Mouse (Mus musculus) embryo, embryonic 10 days (tissue): ENCODE data around the gene Ulk4.
A peak's percentile ranks its signal among the peaks of the same experiment; 100 is the strongest.

ENCODE experiments used
- DNase-seq: peaks from one replicate; pipeline ENCODE4 v3.0.0-alpha.2; 2015; ENCODE audit warnings: low spot score

Ulk4 gene

GRCm38 (mm10) chr9:121192601-121193370 lies 84.2 kb downstream of the Ulk4 start:
- DNase-seq, result no peak

GRCm38 (mm10) chr9:121187811-121188210 lies 89.2 kb downstream of the Ulk4 start:
- no peak for DNase-seq

- peak; percentile 3 for DNase-seq
These were observed 91.2 kb downstream of the Ulk4 start for GRCm38 (mm10) chr9:121185796-121186195.

- DNase-seq, result no peak
These were observed 100.6 kb downstream of the Ulk4 start for GRCm38 (mm10) chr9:121176350-121176749.

GRCm38 (mm10) chr9:121175201-121175600 lies 101.8 kb downstream of the Ulk4 start:
- DNase-seq, result no peak

- no peak for DNase-seq
These were observed 104.9 kb downstream of the Ulk4 start for GRCm38 (mm10) chr9:121172123-121172522.

GRCm38 (mm10) chr9:121171609-121172008 lies 105.4 kb downstream of the Ulk4 start:
- DNase-seq, result no peak

GRCm38 (mm10) chr9:121164607-121165006 lies 112.4 kb downstream of the Ulk4 start:
- no peak for DNase-seq

- peak; percentile 40 for DNase-seq
These were observed 114.2 kb downstream of the Ulk4 start for GRCm38 (mm10) chr9:121162789-121163188.

- no peak for DNase-seq
These were observed 115.0 kb downstream of the Ulk4 start for GRCm38 (mm10) chr9:121161818-121162565.

- no peak for DNase-seq
These were observed 120.7 kb downstream of the Ulk4 start for GRCm38 (mm10) chr9:121156253-121156831.

GRCm38 (mm10) chr9:121153276-121153675 lies 123.7 kb downstream of the Ulk4 start:
- DNase-seq, result no peak

- DNase-seq, result no peak
These were observed 128.4 kb downstream of the Ulk4 start for GRCm38 (mm10) chr9:121148602-121149001.

- no peak for DNase-seq
These were observed 133.8 kb downstream of the Ulk4 start for GRCm38 (mm10) chr9:121143208-121143607.

- DNase-seq, result no peak
These were observed 144.4 kb downstream of the Ulk4 start for GRCm38 (mm10) chr9:121132549-121132948.

- no peak for DNase-seq
These were observed 147.5 kb downstream of the Ulk4 start for GRCm38 (mm10) chr9:121129533-121129932.

GRCm38 (mm10) chr9:121128934-121129333 lies 148.1 kb downstream of the Ulk4 start:
- no peak for DNase-seq

GRCm38 (mm10) chr9:121127025-121127424 lies 150.0 kb downstream of the Ulk4 start:
- DNase-seq, result no peak

- no peak for DNase-seq
These were observed 152.3 kb downstream of the Ulk4 start for GRCm38 (mm10) chr9:121124705-121125104.

GRCm38 (mm10) chr9:121122039-121122438 lies 155.0 kb downstream of the Ulk4 start:
- DNase-seq, result no peak

- DNase-seq, result no peak
These were observed 159.1 kb downstream of the Ulk4 start for GRCm38 (mm10) chr9:121117936-121118335.

- DNase-seq, result no peak
These were observed 164.9 kb downstream of the Ulk4 start for GRCm38 (mm10) chr9:121112131-121112530.

GRCm38 (mm10) chr9:121108110-121108509 lies 168.9 kb downstream of the Ulk4 start:
- DNase-seq, result peak; percentile 89
